Mouse (Mus musculus): Measurements from ENCODE around the gene Gm20388. TPM values are rescaled to one million over a fixed set of nuclear protein-coding genes. Genes with fewer than 3 reads are reported as not detected.

Gene Gm20388
- polyA plus RNA-seq, 1 experiment: 49.7 TPM

- WGBS: 25% methylated on average over 8 of the region's 8 CpGs
- Histone ChIP-seq H3K4me1 (ENCODE audit: control insufficient read depth, insufficient read depth, low read length) (no peaks in the 10 kb centered on the region), H3K36me3 (ENCODE audit: control insufficient read depth, insufficient read depth, low read length) (no peaks in the 10 kb centered on the region), H3K4me3 (ENCODE audit: insufficient read depth, low read depth, low read length) (no peak overlapping the region), H3K27me3 (replicated peaks; ENCODE audit: control insufficient read depth, insufficient read depth, low read length) (no peaks in the 10 kb centered on the region), H3K27ac (ENCODE audit: insufficient read depth, low read depth, low read length) (peak overlapping the region; percentile 76)
- no peak for TF ChIP-seq CTCF (conservative IDR thresholded peaks at IDR 0.05; ENCODE audit: insufficient read depth, insufficient read length, low read depth, low read length)
- peak; percentile 51 for DNase-seq
Observed at GRCm38 (mm10) chr8:120416173-120416521, 505.5 kb downstream of the Gm20388 start.

- no peak overlapping the region for H3K4me3 ChIP-seq (ENCODE audit: insufficient read depth, low read depth, low read length)
- WGBS: 17% methylated on average over 33 of the region's 33 CpGs
- peak overlapping the region; percentile 76 for H3K27ac ChIP-seq (ENCODE audit: insufficient read depth, low read depth, low read length)
- DNase-seq: peak; percentile 94
- no peaks in the 10 kb centered on the region for H3K4me1 ChIP-seq (ENCODE audit: control insufficient read depth, insufficient read depth, low read length)
- TF ChIP-seq POLR2A (IDR thresholded peaks at IDR 0.05; ENCODE audit: low read depth, low read length): no peak
- peak; percentile 43; the same call in 1 of the 2 replicates for TF ChIP-seq CTCF (conservative IDR thresholded peaks at IDR 0.05; ENCODE audit: insufficient read depth, insufficient read length, low read depth, low read length)
- no peaks in the 10 kb centered on the region for H3K27me3 ChIP-seq (replicated peaks; ENCODE audit: control insufficient read depth, insufficient read depth, low read length)
- H3K36me3 ChIP-seq (ENCODE audit: control insufficient read depth, insufficient read depth, low read length): no peaks in the 10 kb centered on the region
Observed at GRCm38 (mm10) chr8:120416522-120417394, 506.1 kb downstream of the Gm20388 start.

GRCm38 (mm10) chr8:120418188-120418587 is 507.5 kb downstream of the Gm20388 start:
- 37% methylated on average over 5 of the region's 5 CpGs for WGBS
- Histone ChIP-seq H3K36me3 (ENCODE audit: control insufficient read depth, insufficient read depth, low read length) (no peaks in the 10 kb centered on the region), H3K27me3 (replicated peaks; ENCODE audit: control insufficient read depth, insufficient read depth, low read length) (no peaks in the 10 kb centered on the region), H3K4me3 (ENCODE audit: insufficient read depth, low read depth, low read length) (no peak overlapping the region), H3K27ac (ENCODE audit: insufficient read depth, low read depth, low read length) (no peak overlapping the region), H3K4me1 (ENCODE audit: control insufficient read depth, insufficient read depth, low read length) (no peaks in the 10 kb centered on the region)
- DNase-seq: peak; percentile 51
- TF ChIP-seq POLR2A (IDR thresholded peaks at IDR 0.05; ENCODE audit: low read depth, low read length) (no peak), CTCF (conservative IDR thresholded peaks at IDR 0.05; ENCODE audit: insufficient read depth, insufficient read length, low read depth, low read length) (no peak)

- Histone ChIP-seq H3K4me3 (ENCODE audit: insufficient read depth, low read depth, low read length) (no peak overlapping the region), H3K27me3 (replicated peaks; ENCODE audit: control insufficient read depth, insufficient read depth, low read length) (no peaks in the 10 kb centered on the region), H3K36me3 (ENCODE audit: control insufficient read depth, insufficient read depth, low read length) (no peaks in the 10 kb centered on the region), H3K4me1 (ENCODE audit: control insufficient read depth, insufficient read depth, low read length) (no peaks in the 10 kb centered on the region), H3K27ac (ENCODE audit: insufficient read depth, low read depth, low read length) (no peak overlapping the region)
- TF ChIP-seq CTCF (conservative IDR thresholded peaks at IDR 0.05; ENCODE audit: insufficient read depth, insufficient read length, low read depth, low read length) (no peak), POLR2A (IDR thresholded peaks at IDR 0.05; ENCODE audit: low read depth, low read length) (no peak)
- WGBS: 90% methylated on average over 9 of the region's 9 CpGs
- no peak for DNase-seq
Observed at GRCm38 (mm10) chr8:120419675-120420074, 509.0 kb downstream of the Gm20388 start.

- TF ChIP-seq POLR2A (IDR thresholded peaks at IDR 0.05; ENCODE audit: low read depth, low read length): no peak
- no peak for TF ChIP-seq CTCF (conservative IDR thresholded peaks at IDR 0.05; ENCODE audit: insufficient read depth, insufficient read length, low read depth, low read length)
- Histone ChIP-seq H3K27ac (ENCODE audit: insufficient read depth, low read depth, low read length) (no peak overlapping the region), H3K36me3 (ENCODE audit: control insufficient read depth, insufficient read depth, low read length) (no peaks in the 10 kb centered on the region), H3K4me1 (ENCODE audit: control insufficient read depth, insufficient read depth, low read length) (no peaks in the 10 kb centered on the region), H3K4me3 (ENCODE audit: insufficient read depth, low read depth, low read length) (no peak overlapping the region), H3K27me3 (replicated peaks; ENCODE audit: control insufficient read depth, insufficient read depth, low read length) (no peaks in the 10 kb centered on the region)
- no peak for DNase-seq
- 92% methylated on average over 5 of the region's 5 CpGs for WGBS
Observed at GRCm38 (mm10) chr8:120420226-120420625, 509.6 kb downstream of the Gm20388 start.

GRCm38 (mm10) chr8:120421638-120422037 is 511.0 kb downstream of the Gm20388 start:
- no peak overlapping the region for H3K4me3 ChIP-seq (ENCODE audit: insufficient read depth, low read depth, low read length)
- no peak for DNase-seq
- no peaks in the 10 kb centered on the region for H3K4me1 ChIP-seq (ENCODE audit: control insufficient read depth, insufficient read depth, low read length)
- 54% methylated on average over 9 of the region's 9 CpGs for whole genome bisulfite sequencing
- no peaks in the 10 kb centered on the region for H3K36me3 ChIP-seq (ENCODE audit: control insufficient read depth, insufficient read depth, low read length)
- H3K27ac ChIP-seq (ENCODE audit: insufficient read depth, low read depth, low read length): no peak overlapping the region
- H3K27me3 ChIP-seq (replicated peaks; ENCODE audit: control insufficient read depth, insufficient read depth, low read length): no peaks in the 10 kb centered on the region
- no peak for TF ChIP-seq CTCF (conservative IDR thresholded peaks at IDR 0.05; ENCODE audit: insufficient read depth, insufficient read length, low read depth, low read length)
- no peak for TF ChIP-seq POLR2A (IDR thresholded peaks at IDR 0.05; ENCODE audit: low read depth, low read length)

GRCm38 (mm10) chr8:120422236-120422635 is 511.6 kb downstream of the Gm20388 start:
- Histone ChIP-seq H3K27ac (ENCODE audit: insufficient read depth, low read depth, low read length) (no peak overlapping the region), H3K27me3 (replicated peaks; ENCODE audit: control insufficient read depth, insufficient read depth, low read length) (no peaks in the 10 kb centered on the region), H3K4me3 (ENCODE audit: insufficient read depth, low read depth, low read length) (no peak overlapping the region), H3K4me1 (ENCODE audit: control insufficient read depth, insufficient read depth, low read length) (peaks cover 2% of the 10 kb centered on the region; the same call in 1 of the 2 replicates), H3K36me3 (ENCODE audit: control insufficient read depth, insufficient read depth, low read length) (no peaks in the 10 kb centered on the region)
- no peak for TF ChIP-seq CTCF (conservative IDR thresholded peaks at IDR 0.05; ENCODE audit: insufficient read depth, insufficient read length, low read depth, low read length)
- no peak for TF ChIP-seq POLR2A (IDR thresholded peaks at IDR 0.05; ENCODE audit: low read depth, low read length)
- no peak for DNase-seq
- 91% methylated on average over 8 of the region's 8 CpGs for WGBS

All from kidney, adult 2 months (tissue).